Mouse (Mus musculus): Measurements from ENCODE around the gene Pls1.

DNA sequence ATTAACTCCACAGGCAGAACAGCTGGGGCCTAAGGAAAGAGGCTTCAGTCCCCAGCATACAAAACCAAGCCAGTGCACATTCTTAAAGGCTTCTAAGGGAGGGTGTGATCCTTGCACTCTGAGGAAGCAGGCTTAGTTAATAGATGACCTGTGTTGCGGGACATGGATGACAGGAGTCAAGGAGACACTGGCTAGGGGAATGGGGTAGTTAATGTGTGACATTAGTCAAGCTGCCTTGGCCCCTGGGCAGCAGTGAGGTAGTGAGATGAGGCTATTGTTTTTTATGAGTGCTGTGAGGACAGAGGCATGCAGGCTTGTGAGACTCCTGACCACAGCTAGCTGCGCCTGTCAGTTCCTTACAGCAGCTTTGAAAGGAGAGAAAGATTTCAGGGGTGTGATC, 9.8 kb upstream of the Pls1 start:
- TF ChIP-seq POLR2A (IDR thresholded peaks at IDR 0.05; ENCODE audit: insufficient read depth, low read depth, low read length): no peak
- TF ChIP-seq CTCF (IDR thresholded peaks at IDR 0.05; ENCODE audit: insufficient read depth, low read depth, low read length): no peak

All from olfactory bulb, adult 2 months (tissue).